Mouse (Mus musculus): ENCODE data around the gene St3gal3. TPM values are rescaled to one million over a fixed set of nuclear protein-coding genes. Genes with fewer than 3 reads are reported as not detected.

The St3gal3 gene
- polyA plus RNA-seq, 1 experiment from 2014 or later: 4.5 TPM

GRCm38 (mm10) chr4:118156559-118156958 is 21.8 kb upstream of the St3gal3 start:
- no peak for DNase-seq (ENCODE audit: low spot score)
- 91% methylated on average over 15 of the region's 15 CpGs for WGBS

DNA sequence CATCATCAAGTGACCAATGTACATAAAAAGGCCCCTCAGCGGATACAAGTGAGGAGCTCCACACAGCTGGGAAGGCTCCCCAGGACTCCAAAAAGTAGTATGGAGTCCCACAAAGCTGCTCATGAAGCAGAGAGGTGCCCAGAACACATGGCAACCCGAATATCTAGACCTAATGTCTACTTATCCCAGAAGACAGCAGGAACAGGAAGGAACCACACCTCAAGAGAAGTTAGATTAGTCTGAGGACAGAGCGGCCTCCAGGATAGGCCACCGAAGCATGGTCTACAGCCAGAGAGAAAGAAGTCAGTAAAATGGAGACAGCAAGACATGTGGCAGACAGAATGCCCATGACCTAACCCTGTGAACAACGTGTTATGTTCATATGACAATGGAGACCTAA is 20.2 kb upstream of the St3gal3 start:
- ATAC-seq (replicated peaks; ENCODE audit: low FRiP score) (no peak; the same call in 1 of the 2 replicates), DNase-seq (ENCODE audit: low spot score) (no peak)
- Histone ChIP-seq H3K4me3 (ENCODE audit: low read depth, low read length) (no peak overlapping the region), H3K9me3 (ENCODE audit: control insufficient read depth, low read length) (no peaks in the 10 kb centered on the region), H3K36me3 (ENCODE audit: control insufficient read depth, insufficient read depth, low read length) (peaks cover 46% of the 10 kb centered on the region), H3K4me2 (no peak overlapping the region), H3K27ac (ENCODE audit: low read depth, low read length) (no peak overlapping the region), H3K27me3 (replicated peaks; ENCODE audit: control insufficient read depth, insufficient read depth, low read length) (no peaks in the 10 kb centered on the region), H3K9ac (ENCODE audit: low read depth, low read length) (no peak overlapping the region), H3K4me1 (replicated peaks; ENCODE audit: control insufficient read depth, insufficient read depth, low read length) (no peaks in the 10 kb centered on the region)
- WGBS: 65% methylated on average over 5 of the region's 5 CpGs

More at GRCm38 (mm10) chr4:118156559-118156958, 21.8 kb upstream of the St3gal3 start:
- peaks cover 59% of the 10 kb centered on the region for H3K36me3 ChIP-seq (ENCODE audit: control insufficient read depth, insufficient read depth, low read length)
- no peak overlapping the region for H3K4me2 ChIP-seq
- no peaks in the 10 kb centered on the region for H3K9me3 ChIP-seq (ENCODE audit: control insufficient read depth, low read length)
- H3K9ac ChIP-seq (ENCODE audit: low read depth, low read length): no peak overlapping the region
- H3K4me3 ChIP-seq (ENCODE audit: low read depth, low read length): no peak overlapping the region
- ATAC-seq (replicated peaks; ENCODE audit: low FRiP score): no peak
- no peak overlapping the region for H3K27ac ChIP-seq (ENCODE audit: low read depth, low read length)
- H3K27me3 ChIP-seq (replicated peaks; ENCODE audit: control insufficient read depth, insufficient read depth, low read length): no peaks in the 10 kb centered on the region
- H3K4me1 ChIP-seq (replicated peaks; ENCODE audit: control insufficient read depth, insufficient read depth, low read length): no peaks in the 10 kb centered on the region

DNA sequence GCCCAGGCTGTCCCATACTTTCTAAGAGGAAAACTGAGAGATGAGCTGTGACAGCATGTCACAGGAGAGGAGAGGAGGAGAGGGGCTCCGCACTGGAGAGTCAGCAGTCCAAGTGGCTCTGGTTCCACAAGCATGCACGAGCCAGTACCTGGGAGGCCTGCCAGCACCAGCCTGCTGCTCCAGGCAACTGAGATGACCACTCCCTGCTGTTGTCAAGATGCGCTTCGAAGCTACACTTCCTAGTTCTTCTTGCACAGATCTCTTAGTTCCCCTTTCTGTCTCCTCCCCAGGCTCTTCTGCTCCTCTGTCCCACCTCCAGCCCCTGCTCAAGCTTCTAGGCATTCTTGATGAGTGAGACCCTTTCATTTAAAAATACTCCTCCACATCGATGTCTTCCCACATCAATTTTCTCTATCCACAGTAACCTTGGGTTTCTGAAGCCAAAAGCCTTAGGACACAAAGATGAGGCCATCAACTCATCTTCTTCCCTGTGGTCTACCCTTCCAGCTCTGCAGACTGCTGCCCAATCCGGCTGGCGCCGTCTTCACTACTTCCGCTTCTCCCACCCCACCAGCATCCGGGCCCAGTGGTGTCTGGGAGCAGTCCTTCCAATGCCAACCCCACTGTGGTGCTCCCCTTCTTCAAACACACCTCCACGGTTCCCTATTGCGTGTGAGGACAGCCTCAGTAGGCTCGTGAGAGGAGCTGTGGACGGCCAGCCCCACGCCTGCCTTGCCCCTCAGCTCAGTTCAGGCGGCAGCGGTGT is 17.5 kb upstream of the St3gal3 start:
- H3K9ac ChIP-seq (ENCODE audit: low read depth, low read length): no peak overlapping the region
- H3K4me3 ChIP-seq (ENCODE audit: low read depth, low read length): no peak overlapping the region
- H3K4me1 ChIP-seq (replicated peaks; ENCODE audit: control insufficient read depth, insufficient read depth, low read length): peaks cover 2% of the 10 kb centered on the region; the same call in 1 of the 2 replicates
- DNase-seq (ENCODE audit: low spot score): no peak
- no peak overlapping the region for H3K27ac ChIP-seq (ENCODE audit: low read depth, low read length)
- H3K27me3 ChIP-seq (replicated peaks; ENCODE audit: control insufficient read depth, insufficient read depth, low read length): no peaks in the 10 kb centered on the region
- H3K9me3 ChIP-seq (ENCODE audit: control insufficient read depth, low read length): no peaks in the 10 kb centered on the region
- ATAC-seq (replicated peaks; ENCODE audit: low FRiP score): no peak
- no peak overlapping the region for H3K4me2 ChIP-seq
- H3K36me3 ChIP-seq (ENCODE audit: control insufficient read depth, insufficient read depth, low read length): peaks cover 36% of the 10 kb centered on the region; the same call in 1 of the 2 replicates
- WGBS: 88% methylated on average over 17 of the region's 17 CpGs

- Histone ChIP-seq H3K4me1 (replicated peaks; ENCODE audit: control insufficient read depth, insufficient read depth, low read length) (peaks cover 2% of the 10 kb centered on the region; the same call in 1 of the 2 replicates), H3K4me3 (ENCODE audit: low read depth, low read length) (no peak overlapping the region), H3K36me3 (ENCODE audit: control insufficient read depth, insufficient read depth, low read length) (peaks cover 43% of the 10 kb centered on the region), H3K4me2 (no peak overlapping the region), H3K27me3 (replicated peaks; ENCODE audit: control insufficient read depth, insufficient read depth, low read length) (no peaks in the 10 kb centered on the region), H3K9ac (ENCODE audit: low read depth, low read length) (no peak overlapping the region), H3K9me3 (ENCODE audit: control insufficient read depth, low read length) (no peaks in the 10 kb centered on the region), H3K27ac (ENCODE audit: low read depth, low read length) (no peak overlapping the region)
- 93% methylated on average over 7 of the region's 7 CpGs for WGBS
- no peak for DNase-seq (ENCODE audit: low spot score)
- ATAC-seq (replicated peaks; ENCODE audit: low FRiP score): no peak
Observed at GRCm38 (mm10) chr4:118150804-118151203, 16.1 kb upstream of the St3gal3 start.

DNA sequence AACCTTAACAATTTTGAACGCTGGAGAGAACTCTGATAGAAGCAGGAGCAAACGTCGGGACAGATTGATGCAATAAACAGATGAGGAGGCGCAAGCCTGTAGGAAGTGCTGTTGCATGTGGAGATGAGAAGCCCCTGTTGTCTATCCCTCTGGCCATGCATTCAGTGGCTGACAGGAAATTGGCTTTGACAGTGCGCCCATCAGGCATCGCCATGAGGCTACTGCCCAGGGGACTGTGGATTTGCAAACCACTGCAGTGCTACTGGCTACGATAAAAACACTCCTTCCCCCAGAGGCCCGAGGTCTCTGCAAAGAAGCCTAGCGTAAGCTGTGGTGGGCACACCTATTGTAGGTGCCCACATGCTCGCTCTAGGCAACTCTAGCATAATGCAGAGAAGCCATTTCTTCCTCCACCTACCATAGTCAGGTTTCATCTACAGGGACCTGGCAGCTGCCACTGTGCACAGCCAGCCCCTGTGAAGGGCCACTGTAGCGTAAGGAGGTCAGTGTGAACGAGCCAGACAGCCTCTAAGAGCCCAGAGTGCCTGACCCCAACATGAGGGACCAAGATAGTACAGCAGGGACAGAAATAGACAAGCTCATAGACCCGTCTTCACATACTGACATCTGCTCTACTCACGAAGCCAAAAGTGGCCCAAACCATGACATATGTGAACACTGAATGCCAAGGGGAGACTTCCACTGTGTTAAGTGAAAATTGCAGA is 15.4 kb upstream of the St3gal3 start:
- H3K4me2 ChIP-seq: no peak overlapping the region
- DNase-seq (ENCODE audit: low spot score): no peak
- H3K9ac ChIP-seq (ENCODE audit: low read depth, low read length): no peak overlapping the region
- WGBS: 80% methylated on average over 14 of the region's 14 CpGs
- no peak overlapping the region for H3K4me3 ChIP-seq (ENCODE audit: low read depth, low read length)
- H3K36me3 ChIP-seq (ENCODE audit: control insufficient read depth, insufficient read depth, low read length): peaks cover 48% of the 10 kb centered on the region
- H3K9me3 ChIP-seq (ENCODE audit: control insufficient read depth, low read length): no peaks in the 10 kb centered on the region
- no peak overlapping the region for H3K27ac ChIP-seq (ENCODE audit: low read depth, low read length)
- ATAC-seq (replicated peaks; ENCODE audit: low FRiP score): no peak
- H3K4me1 ChIP-seq (replicated peaks; ENCODE audit: control insufficient read depth, insufficient read depth, low read length): peaks cover 2% of the 10 kb centered on the region; the same call in 1 of the 2 replicates
- no peaks in the 10 kb centered on the region for H3K27me3 ChIP-seq (replicated peaks; ENCODE audit: control insufficient read depth, insufficient read depth, low read length)

- H3K4me3 ChIP-seq (ENCODE audit: low read depth, low read length): no peak overlapping the region
- H3K9me3 ChIP-seq (ENCODE audit: control insufficient read depth, low read length): no peaks in the 10 kb centered on the region
- WGBS: 89% methylated on average over 9 of the region's 10 CpGs
- DNase-seq (ENCODE audit: low spot score) (no peak), ATAC-seq (replicated peaks; ENCODE audit: low FRiP score) (no peak)
- H3K36me3 ChIP-seq (ENCODE audit: control insufficient read depth, insufficient read depth, low read length): peaks cover 54% of the 10 kb centered on the region
- no peak overlapping the region for H3K4me2 ChIP-seq
- peaks cover 2% of the 10 kb centered on the region; the same call in 1 of the 2 replicates for H3K4me1 ChIP-seq (replicated peaks; ENCODE audit: control insufficient read depth, insufficient read depth, low read length)
- H3K27me3 ChIP-seq (replicated peaks; ENCODE audit: control insufficient read depth, insufficient read depth, low read length): no peaks in the 10 kb centered on the region
- no peak overlapping the region for H3K9ac ChIP-seq (ENCODE audit: low read depth, low read length)
- H3K27ac ChIP-seq (ENCODE audit: low read depth, low read length): no peak overlapping the region
Observed at GRCm38 (mm10) chr4:118149055-118149576, 14.4 kb upstream of the St3gal3 start.

DNA sequence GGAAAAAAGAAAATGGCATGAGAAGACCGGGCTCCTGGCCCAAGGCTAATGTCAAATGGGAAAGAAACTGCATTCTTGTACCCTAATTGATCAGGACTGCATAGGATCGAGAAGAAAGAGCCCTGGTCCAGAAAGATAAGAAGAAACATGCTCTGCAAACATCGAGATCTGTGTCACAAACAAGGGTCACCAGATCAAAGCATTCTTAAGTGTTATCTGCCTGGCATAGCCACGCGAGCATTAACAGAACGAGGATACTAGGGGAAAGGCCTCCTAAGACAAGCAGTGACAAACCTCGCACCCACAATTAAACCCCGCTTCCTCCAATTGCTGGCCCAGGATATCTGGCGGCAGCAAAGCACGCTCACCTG is 13.6 kb upstream of the St3gal3 start:
- H3K4me1 ChIP-seq (replicated peaks; ENCODE audit: control insufficient read depth, insufficient read depth, low read length): peaks cover 2% of the 10 kb centered on the region; the same call in 1 of the 2 replicates
- DNase-seq (ENCODE audit: low spot score): no peak
- H3K36me3 ChIP-seq (ENCODE audit: control insufficient read depth, insufficient read depth, low read length): peaks cover 59% of the 10 kb centered on the region
- no peak overlapping the region for H3K4me2 ChIP-seq
- peak; percentile 59 for ATAC-seq (replicated peaks; ENCODE audit: low FRiP score)
- H3K9me3 ChIP-seq (ENCODE audit: control insufficient read depth, low read length): no peaks in the 10 kb centered on the region
- no peak overlapping the region for H3K27ac ChIP-seq (ENCODE audit: low read depth, low read length)
- 42% methylated on average over 10 of the region's 10 CpGs for WGBS
- H3K4me3 ChIP-seq (ENCODE audit: low read depth, low read length): no peak overlapping the region
- no peaks in the 10 kb centered on the region for H3K27me3 ChIP-seq (replicated peaks; ENCODE audit: control insufficient read depth, insufficient read depth, low read length)
- H3K9ac ChIP-seq (ENCODE audit: low read depth, low read length): no peak overlapping the region

DNA sequence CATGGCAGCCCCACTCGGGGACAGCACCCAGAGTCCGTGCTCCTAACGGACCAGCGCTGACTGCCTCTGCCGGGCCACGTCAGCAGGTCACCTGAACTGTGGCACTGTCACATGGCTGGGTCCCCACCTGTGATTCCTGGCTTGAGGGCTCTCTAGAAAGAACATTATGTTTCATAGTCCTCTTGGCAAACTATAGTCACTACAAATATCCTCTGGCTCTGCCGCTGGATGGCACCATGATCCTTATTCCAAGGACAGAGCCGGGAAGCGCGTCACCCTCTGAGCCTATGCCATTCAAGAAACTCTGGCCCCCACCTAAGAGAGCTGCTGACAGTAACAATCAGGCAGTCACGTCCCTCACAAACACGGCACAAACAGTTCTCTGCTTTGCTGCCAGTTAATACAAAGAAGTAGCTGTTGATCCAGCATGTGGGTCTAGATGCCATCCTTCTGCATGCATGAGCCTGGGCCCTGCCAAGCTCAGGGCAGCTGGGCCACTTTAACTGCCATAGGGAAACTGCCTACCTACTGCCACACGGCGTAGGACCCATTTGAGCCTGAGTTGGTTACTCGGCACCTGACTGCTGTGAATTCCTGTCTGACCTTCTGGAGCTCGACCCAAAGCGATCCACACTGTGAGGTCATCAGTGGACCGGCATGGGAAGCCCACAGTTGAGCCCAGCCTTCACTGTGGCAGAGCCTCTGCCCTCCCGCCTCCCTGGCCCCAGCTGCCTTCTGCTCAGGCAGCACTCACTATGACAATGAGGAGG is 13.0 kb upstream of the St3gal3 start:
- H3K4me1 ChIP-seq (replicated peaks; ENCODE audit: control insufficient read depth, insufficient read depth, low read length): peaks cover 2% of the 10 kb centered on the region; the same call in 1 of the 2 replicates
- DNase-seq (ENCODE audit: low spot score) (no peak), ATAC-seq (replicated peaks; ENCODE audit: low FRiP score) (no peak)
- no peak overlapping the region for H3K4me2 ChIP-seq
- H3K36me3 ChIP-seq (ENCODE audit: control insufficient read depth, insufficient read depth, low read length): peaks cover 56% of the 10 kb centered on the region
- H3K27ac ChIP-seq (ENCODE audit: low read depth, low read length): no peak overlapping the region
- H3K9me3 ChIP-seq (ENCODE audit: control insufficient read depth, low read length): no peaks in the 10 kb centered on the region
- H3K9ac ChIP-seq (ENCODE audit: low read depth, low read length): no peak overlapping the region
- 92% methylated on average over 19 of the region's 19 CpGs for WGBS
- no peak overlapping the region for H3K4me3 ChIP-seq (ENCODE audit: low read depth, low read length)
- no peaks in the 10 kb centered on the region for H3K27me3 ChIP-seq (replicated peaks; ENCODE audit: control insufficient read depth, insufficient read depth, low read length)
